Mouse (Mus musculus): ENCODE measurements around the gene Ttc23. TPM values are rescaled to one million over a fixed set of nuclear protein-coding genes. Genes with fewer than 3 reads are reported as not detected.

Ttc23 gene
- polyA plus RNA-seq, 1 experiment: 1.2 TPM

GRCm38 (mm10) chr7:67800547-67800946, 153.3 kb downstream of the Ttc23 start:
- DNase-seq (ENCODE audit: low read depth in 1 of 2, low spot score in 2 of 2): no peak
- no peak overlapping the region for H3K4me3 ChIP-seq (ENCODE audit: extremely low read depth, insufficient read depth, insufficient read length)
- TF ChIP-seq CTCF (IDR thresholded peaks at IDR 0.05; ENCODE audit: extremely low read depth, insufficient read depth, insufficient read length, insufficient replicate concordance) (no peak), POLR2A (IDR thresholded peaks at IDR 0.05; ENCODE audit: low read depth, low read length) (no peak)
- H3K27me3 ChIP-seq (ENCODE audit: control insufficient read depth, insufficient read depth, low read length): no peaks in the 10 kb centered on the region
- WGBS: 92% methylated on average over 6 of the region's 6 CpGs
- H3K27ac ChIP-seq (ENCODE audit: insufficient read depth, low read length): no peak overlapping the region
- H3K4me1 ChIP-seq (ENCODE audit: control insufficient read depth, insufficient read depth, insufficient read length): no peaks in the 10 kb centered on the region
- H3K36me3 ChIP-seq (ENCODE audit: control insufficient read depth, insufficient read depth, low read length): no peaks in the 10 kb centered on the region

GRCm38 (mm10) chr7:67801022-67801421, 153.8 kb downstream of the Ttc23 start:
- TF ChIP-seq POLR2A (IDR thresholded peaks at IDR 0.05; ENCODE audit: low read depth, low read length): no peak
- TF ChIP-seq CTCF (IDR thresholded peaks at IDR 0.05; ENCODE audit: extremely low read depth, insufficient read depth, insufficient read length, insufficient replicate concordance): no peak
- no peaks in the 10 kb centered on the region for H3K27me3 ChIP-seq (ENCODE audit: control insufficient read depth, insufficient read depth, low read length)
- H3K4me1 ChIP-seq (ENCODE audit: control insufficient read depth, insufficient read depth, insufficient read length): no peaks in the 10 kb centered on the region
- 86% methylated on average over 4 of the region's 4 CpGs for WGBS
- H3K4me3 ChIP-seq (ENCODE audit: extremely low read depth, insufficient read depth, insufficient read length): no peak overlapping the region
- H3K36me3 ChIP-seq (ENCODE audit: control insufficient read depth, insufficient read depth, low read length): no peaks in the 10 kb centered on the region
- DNase-seq (ENCODE audit: low read depth in 1 of 2, low spot score in 2 of 2): no peak
- no peak overlapping the region for H3K27ac ChIP-seq (ENCODE audit: insufficient read depth, low read length)

GRCm38 (mm10) chr7:67803015-67803856, 156.0 kb downstream of the Ttc23 start:
- Histone ChIP-seq H3K36me3 (ENCODE audit: control insufficient read depth, insufficient read depth, low read length) (no peaks in the 10 kb centered on the region), H3K4me1 (ENCODE audit: control insufficient read depth, insufficient read depth, insufficient read length) (no peaks in the 10 kb centered on the region), H3K4me3 (ENCODE audit: extremely low read depth, insufficient read depth, insufficient read length) (no peak overlapping the region), H3K27me3 (ENCODE audit: control insufficient read depth, insufficient read depth, low read length) (no peaks in the 10 kb centered on the region), H3K27ac (ENCODE audit: insufficient read depth, low read length) (no peak overlapping the region)
- WGBS: 8% methylated on average over 28 of the region's 28 CpGs
- DNase-seq (ENCODE audit: low read depth in 1 of 2, low spot score in 2 of 2): peak in 1 of 2 experiments; percentile 58
- TF ChIP-seq CTCF (IDR thresholded peaks at IDR 0.05; ENCODE audit: extremely low read depth, insufficient read depth, insufficient read length, insufficient replicate concordance) (peak; percentile 88), POLR2A (IDR thresholded peaks at IDR 0.05; ENCODE audit: low read depth, low read length) (no peak)

- no peaks in the 10 kb centered on the region for H3K27me3 ChIP-seq (ENCODE audit: control insufficient read depth, insufficient read depth, low read length)
- TF ChIP-seq CTCF (IDR thresholded peaks at IDR 0.05; ENCODE audit: extremely low read depth, insufficient read depth, insufficient read length, insufficient replicate concordance) (no peak), POLR2A (IDR thresholded peaks at IDR 0.05; ENCODE audit: low read depth, low read length) (no peak)
- no peak for DNase-seq (ENCODE audit: low read depth in 1 of 2, low spot score in 2 of 2)
- no peaks in the 10 kb centered on the region for H3K4me1 ChIP-seq (ENCODE audit: control insufficient read depth, insufficient read depth, insufficient read length)
- H3K36me3 ChIP-seq (ENCODE audit: control insufficient read depth, insufficient read depth, low read length): no peaks in the 10 kb centered on the region
- 15% methylated on average over 13 of the region's 13 CpGs for whole genome bisulfite sequencing
- H3K4me3 ChIP-seq (ENCODE audit: extremely low read depth, insufficient read depth, insufficient read length): no peak overlapping the region
- no peak overlapping the region for H3K27ac ChIP-seq (ENCODE audit: insufficient read depth, low read length)
Observed at GRCm38 (mm10) chr7:67803857-67804215, 156.6 kb downstream of the Ttc23 start.

Other genes starting within 250 kb of the Ttc23 start
- 13.1 and 14.1 TPM in 2 replicates for gene Lrrc28, start 2.1 kb upstream of the Ttc23 start, polyA plus RNA-seq (2012; rRNA removed)
- 1.3 and 1.6 TPM in 2 replicates for gene Synm, start 112.3 kb downstream of the Ttc23 start, polyA plus RNA-seq (2012; rRNA removed)

Measured in spleen, adult 2 months (tissue).